Mouse (Mus musculus) liver, adult 2 months (tissue): ENCODE results near the gene Ripk3. TPM values are rescaled to one million over a fixed set of nuclear protein-coding genes. Genes with fewer than 3 reads are reported as not detected.

Experiments used
- DNase-seq: peaks from one replicate; pipeline ENCODE4 v3.0.0-alpha.2; 2011; ENCODE audit warnings: low read depth, low spot score; ENCODE audit errors: extremely low read depth
- H3K27ac ChIP-seq: fragments of 200-500 bp; replicated peaks from 2 replicates; pipeline ENCODE4 v1.5.1; 2012; ENCODE audit warnings: low read depth, mild to moderate bottlenecking, control low read depth, inconsistent platforms, low read length; ENCODE audit not compliant: insufficient read depth
- H3K27me3 ChIP-seq: fragments of 200-500 bp; 2 replicates; pipeline ENCODE4 v1.6.1; 2012; ENCODE audit warnings: mild to moderate bottlenecking, moderate library complexity, low read length, inconsistent platforms; ENCODE audit not compliant: control insufficient read depth, insufficient read depth
- H3K36me3 ChIP-seq: fragments of 200-500 bp; 2 replicates; pipeline ENCODE4 v1.6.1; 2012; ENCODE audit warnings: low read length, inconsistent platforms; ENCODE audit not compliant: control insufficient read depth, insufficient read depth
- H3K4me1 ChIP-seq: fragments of 200-500 bp; 2 replicates; pipeline ENCODE4 v1.6.1; 2011; ENCODE audit warnings: low read length; ENCODE audit not compliant: control insufficient read depth, insufficient read depth
- H3K4me3 ChIP-seq: fragments of 200-500 bp; 2 replicates; pipeline ENCODE4 v1.5.1; 2011; ENCODE audit warnings: low read depth, mild to moderate bottlenecking, control low read depth, low read length, moderate library complexity; ENCODE audit not compliant: insufficient read depth
- H3K79me2 ChIP-seq: fragments of 200-500 bp; 2 replicates; pipeline ENCODE4 v1.6.1; 2012; ENCODE audit warnings: inconsistent platforms, mild to moderate bottlenecking, low read length, moderate library complexity; ENCODE audit not compliant: control insufficient read depth, insufficient read depth
- H3K9ac ChIP-seq: fragments of 200-500 bp; 2 replicates; pipeline ENCODE4 v1.6.1; 2012; ENCODE audit warnings: low read depth, mild to moderate bottlenecking, control low read depth, inconsistent platforms, low read length
- CTCF ChIP-seq: fragments of 200-500 bp; IDR thresholded peaks from 2 replicates; pipeline ENCODE4 v1.5.1; 2011; ENCODE audit warnings: low read depth, low read length, control low read depth
- POLR2A ChIP-seq: fragments of 200-500 bp; IDR thresholded peaks from 2 replicates; pipeline ENCODE4 v1.6.1; 2011; ENCODE audit warnings: low read length, control low read depth; ENCODE audit not compliant: insufficient read depth; ENCODE audit errors: extremely low read depth
- WGBS: fragments of 180-500 bp; shearing (Covaris S2); methylation state at CpG from one replicate; pipeline ENCODE4 v1.1.7; 2018; 5-methylcytosine and 5-hydroxymethylcytosine counted together
- polyA plus RNA-seq: library from polyadenylated mRNA; depleted of rRNA; stranded (reverse); fragments of >200 nt; gene quantifications from 2 replicates; pipeline ENCODE4 v1.2.3, GENCODE M21; 2012
- total RNA-seq: library from RNA; depleted of rRNA; stranded (reverse); fragments of >200 nt; gene quantifications from 2 replicates; pipeline ENCODE4 v1.2.3, GENCODE M21; 2014

The Ripk3 gene
- total and polyA plus RNA-seq, 2 experiments = 1.8 to 4.0 TPM

DNA sequence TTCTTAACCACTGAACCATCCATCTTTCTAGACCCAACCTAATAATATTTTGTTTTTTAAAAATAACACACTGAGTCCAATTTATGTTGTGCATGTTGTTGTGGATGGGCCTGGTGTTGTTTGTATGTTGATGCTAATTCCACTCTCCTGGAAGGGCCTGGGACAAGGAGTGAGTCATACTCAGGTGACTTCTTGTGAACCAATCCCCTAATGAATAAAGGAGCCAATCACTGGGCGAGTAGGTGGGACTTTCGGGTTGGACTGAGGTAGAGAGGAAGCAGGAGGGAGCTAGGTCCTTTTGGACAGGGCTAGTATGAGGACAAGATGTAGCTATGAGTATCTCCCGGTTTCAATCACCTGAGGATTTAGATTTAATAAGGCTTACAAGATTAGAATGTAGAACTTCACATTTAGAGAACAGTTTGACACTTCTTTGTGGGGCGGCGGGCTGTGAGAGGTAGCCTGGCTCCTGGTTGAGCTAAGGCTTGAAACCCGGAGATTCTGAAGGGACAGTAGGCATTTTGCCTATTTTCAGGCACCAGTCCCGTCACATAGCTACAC is 31.3 kb upstream of the Ripk3 start:
- H3K4me3 ChIP-seq = no peak overlapping the region
- no peak for DNase-seq
- 88% methylated on average over 7 of the region's 7 CpGs for WGBS

DNA sequence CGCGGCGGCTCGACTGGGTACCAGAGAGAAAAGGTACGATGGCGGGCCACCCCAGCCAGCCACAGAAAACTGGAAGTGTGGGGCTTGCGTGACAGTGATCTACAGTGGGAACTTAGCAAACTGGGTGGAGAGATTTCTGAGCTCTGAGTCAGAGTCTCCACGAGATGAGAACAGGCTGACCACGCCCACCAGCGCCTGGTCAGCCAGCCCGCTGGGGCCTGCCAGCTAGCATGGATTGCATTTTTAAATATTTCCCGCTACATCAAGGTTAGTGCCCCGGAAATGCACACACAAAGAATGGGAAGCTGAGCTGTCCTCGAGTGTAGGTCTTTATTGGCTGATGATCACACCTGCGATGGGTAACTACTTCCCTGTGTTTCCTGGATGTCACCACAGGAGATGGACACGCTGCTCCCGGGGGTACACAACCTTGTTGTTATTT is 26.7 kb upstream of the Ripk3 start:
- H3K27ac ChIP-seq = no peak overlapping the region
- no peaks in the 10 kb centered on the region for H3K4me1 ChIP-seq
- WGBS = 20% methylated on average over 17 of the region's 17 CpGs
- no peak overlapping the region for H3K9ac ChIP-seq
- no peaks in the 10 kb centered on the region for H3K27me3 ChIP-seq
- peak overlapping the region; percentile 26; the same call in 1 of the 2 replicates for H3K4me3 ChIP-seq
- no peak for TF ChIP-seq CTCF
- no peak for TF ChIP-seq POLR2A
- no peak for DNase-seq
- H3K36me3 ChIP-seq = no peaks in the 10 kb centered on the region
- no peaks in the 10 kb centered on the region for H3K79me2 ChIP-seq

More for the DNA sequence above, 31.3 kb upstream of the Ripk3 start:
- H3K27me3 ChIP-seq = no peaks in the 10 kb centered on the region; the same call in 1 of the 2 replicates
- no peaks in the 10 kb centered on the region for H3K79me2 ChIP-seq
- H3K4me1 ChIP-seq = no peaks in the 10 kb centered on the region
- no peaks in the 10 kb centered on the region for H3K36me3 ChIP-seq
- H3K9ac ChIP-seq = no peak overlapping the region
- no peak overlapping the region for H3K27ac ChIP-seq
- TF ChIP-seq POLR2A (no peak), CTCF (no peak)

GRCm38 (mm10) chr14:55814885-55815284 is 26.2 kb upstream of the Ripk3 start:
- Histone ChIP-seq H3K4me3 (peak overlapping the region; percentile 26; the same call in 1 of the 2 replicates), H3K79me2 (no peaks in the 10 kb centered on the region), H3K27ac (no peak overlapping the region), H3K4me1 (no peaks in the 10 kb centered on the region), H3K9ac (no peak overlapping the region), H3K36me3 (no peaks in the 10 kb centered on the region), H3K27me3 (no peaks in the 10 kb centered on the region)
- DNase-seq = peak; percentile 30
- TF ChIP-seq CTCF (no peak), POLR2A (no peak)
- 30% methylated on average over 16 of the region's 16 CpGs for WGBS

- Histone ChIP-seq H3K79me2 (no peaks in the 10 kb centered on the region), H3K9ac (no peak overlapping the region), H3K4me3 (no peak overlapping the region), H3K27me3 (no peaks in the 10 kb centered on the region), H3K27ac (no peak overlapping the region), H3K4me1 (no peaks in the 10 kb centered on the region), H3K36me3 (no peaks in the 10 kb centered on the region)
- WGBS = 79% methylated on average over 15 of the region's 15 CpGs
- TF ChIP-seq CTCF = no peak
- TF ChIP-seq POLR2A = no peak
- no peak for DNase-seq
These were observed 6.9 kb upstream of the Ripk3 start for GRCm38 (mm10) chr14:55795380-55796163.

GRCm38 (mm10) chr14:55793946-55794345 is 5.3 kb upstream of the Ripk3 start:
- H3K36me3 ChIP-seq = no peaks in the 10 kb centered on the region
- TF ChIP-seq POLR2A = no peak
- no peak for TF ChIP-seq CTCF
- no peak for DNase-seq
- no peak overlapping the region for H3K9ac ChIP-seq
- no peaks in the 10 kb centered on the region for H3K79me2 ChIP-seq
- no peak overlapping the region for H3K27ac ChIP-seq
- whole genome bisulfite sequencing = 83% methylated on average over 2 of the region's 2 CpGs
- H3K4me3 ChIP-seq = no peak overlapping the region
- no peaks in the 10 kb centered on the region for H3K27me3 ChIP-seq
- H3K4me1 ChIP-seq = no peaks in the 10 kb centered on the region

DNA sequence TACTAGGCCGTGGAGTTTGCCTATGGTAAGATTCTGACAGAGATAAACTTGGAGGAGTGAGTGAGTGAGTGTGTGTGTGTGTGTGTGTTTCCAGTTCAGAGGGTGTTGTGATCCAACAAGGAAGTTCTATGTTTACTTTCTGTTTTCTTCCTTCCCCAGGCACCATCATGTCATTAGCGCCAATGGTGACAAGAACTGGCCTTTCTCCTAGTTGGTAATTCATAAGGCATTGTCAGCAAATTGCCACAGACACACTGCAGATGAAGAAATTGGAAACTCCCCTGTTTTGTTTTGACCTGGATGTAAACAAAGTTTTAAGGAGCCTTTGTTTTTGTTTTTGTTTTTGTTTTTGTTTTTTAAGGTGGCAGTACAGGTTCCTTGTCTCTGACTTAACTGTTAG is 4.8 kb upstream of the Ripk3 start:
- Histone ChIP-seq H3K4me1 (no peaks in the 10 kb centered on the region), H3K27ac (no peak overlapping the region), H3K36me3 (no peaks in the 10 kb centered on the region), H3K79me2 (no peaks in the 10 kb centered on the region), H3K27me3 (no peaks in the 10 kb centered on the region), H3K9ac (no peak overlapping the region), H3K4me3 (no peak overlapping the region)
- WGBS = 71% methylated on average over 2 of the region's 2 CpGs
- no peak for TF ChIP-seq CTCF
- no peak for TF ChIP-seq POLR2A
- DNase-seq = no peak
